Mouse (Mus musculus): Measurements from ENCODE around the gene Klf6.

Klf6 gene

DNA sequence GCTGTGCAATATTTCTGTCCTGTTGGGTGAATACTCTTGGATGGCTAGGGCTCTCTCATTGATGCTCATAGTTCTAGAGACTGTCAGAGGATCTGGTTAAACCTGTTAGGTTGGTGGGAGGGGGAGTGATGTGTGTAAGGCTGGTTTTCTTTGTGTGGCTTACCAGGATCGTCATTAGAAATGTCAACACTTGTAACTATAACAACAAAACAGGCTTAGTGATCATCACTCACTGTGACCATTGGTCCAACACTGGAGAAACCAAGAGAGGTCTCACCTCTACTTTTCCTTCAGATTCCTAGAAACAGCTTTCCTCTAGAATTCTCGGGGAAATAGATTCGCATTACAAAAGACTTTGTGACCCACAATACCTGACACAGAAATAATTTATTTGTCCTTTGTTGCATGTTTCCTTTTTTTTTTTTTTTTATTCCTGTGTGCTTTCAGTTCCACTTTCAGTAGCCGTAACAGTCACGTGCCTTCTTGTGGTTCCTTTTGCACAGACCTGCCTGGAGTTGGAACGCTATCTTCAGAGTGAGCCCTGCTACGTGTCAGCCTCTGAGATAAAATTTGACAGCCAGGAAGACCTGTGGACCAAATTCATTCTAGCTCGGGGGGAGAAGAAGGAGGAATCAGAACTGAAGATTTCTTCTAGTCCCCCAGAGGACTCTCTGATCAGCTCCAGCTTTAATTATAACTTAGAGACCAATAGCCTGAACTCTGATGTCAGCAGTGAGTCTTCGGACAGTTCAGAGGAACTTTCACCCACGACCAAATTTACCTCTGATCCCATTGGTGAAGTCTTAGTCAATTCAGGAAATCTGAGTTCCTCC, 3.2 kb downstream of the Klf6 start:
- DNase-seq, result no peak

DNA sequence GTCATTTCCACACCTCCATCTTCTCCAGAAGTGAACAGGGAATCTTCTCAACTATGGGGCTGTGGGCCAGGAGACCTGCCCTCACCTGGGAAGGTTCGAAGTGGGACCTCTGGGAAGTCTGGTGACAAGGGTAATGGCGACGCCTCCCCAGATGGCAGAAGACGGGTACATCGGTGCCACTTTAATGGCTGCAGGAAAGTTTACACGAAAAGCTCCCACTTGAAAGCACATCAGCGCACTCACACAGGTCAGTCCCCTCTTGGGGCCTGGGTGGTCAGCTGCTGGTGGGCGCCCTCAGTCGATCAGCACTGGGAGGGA, 3.8 kb downstream of the Klf6 start:
- no peak for DNase-seq

DNA sequence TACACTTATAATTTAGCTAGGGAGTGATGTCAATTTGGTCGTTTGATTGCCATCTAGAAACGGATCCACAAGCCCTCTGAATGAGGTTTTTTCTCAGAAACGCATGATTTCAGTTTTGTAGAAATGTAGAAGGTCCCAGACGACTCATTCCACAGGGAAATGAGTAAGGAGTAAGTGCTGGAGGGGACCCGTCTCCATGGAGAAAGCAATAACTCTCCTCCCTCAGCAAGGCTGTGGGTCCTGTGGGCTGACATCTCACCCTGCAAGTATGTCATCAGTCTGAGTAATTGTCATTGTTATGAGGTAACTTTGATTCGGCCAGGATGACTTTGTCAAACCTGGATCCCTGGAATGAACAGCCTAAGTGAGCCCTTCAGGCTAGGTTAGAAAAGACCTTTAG, 4.8 kb downstream of the Klf6 start:
- no peak for DNase-seq

DNA sequence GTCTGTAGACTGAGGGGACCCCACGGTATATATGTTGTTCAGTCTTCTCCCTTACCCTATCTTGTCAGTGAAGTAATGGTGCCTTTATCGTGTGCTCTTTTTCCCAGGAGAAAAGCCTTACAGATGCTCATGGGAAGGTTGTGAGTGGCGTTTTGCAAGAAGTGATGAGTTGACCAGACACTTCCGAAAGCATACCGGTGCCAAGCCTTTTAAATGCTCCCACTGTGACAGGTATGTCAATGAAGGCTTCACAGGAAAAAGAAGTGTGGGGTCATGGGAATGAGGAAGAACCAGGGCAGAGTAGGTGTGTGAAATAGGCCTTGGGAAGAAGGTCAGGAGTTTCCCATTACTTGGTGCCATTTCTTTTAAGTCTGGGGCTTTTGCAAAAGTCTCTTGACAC, 5.2 kb downstream of the Klf6 start:
- no peak for DNase-seq

DNA sequence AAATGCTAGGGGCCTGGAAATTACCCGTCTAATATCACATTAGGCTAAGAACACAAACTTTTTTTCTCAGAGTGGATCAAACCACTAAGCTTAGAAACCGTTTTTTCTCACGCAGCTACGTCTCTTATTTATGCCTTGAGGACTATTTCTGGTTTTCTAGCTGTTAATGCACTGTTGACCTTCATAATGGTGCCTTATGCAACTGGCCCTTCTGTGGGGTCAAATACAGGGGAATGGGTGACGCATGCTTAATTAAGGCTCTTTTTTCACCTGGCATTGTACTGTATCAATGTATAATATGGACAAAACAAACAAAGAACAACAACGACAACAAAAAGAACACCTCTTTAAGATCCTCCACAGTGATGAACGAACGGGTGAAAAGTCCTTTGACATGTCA, 7.1 kb downstream of the Klf6 start:
- no peak for DNase-seq

DNA sequence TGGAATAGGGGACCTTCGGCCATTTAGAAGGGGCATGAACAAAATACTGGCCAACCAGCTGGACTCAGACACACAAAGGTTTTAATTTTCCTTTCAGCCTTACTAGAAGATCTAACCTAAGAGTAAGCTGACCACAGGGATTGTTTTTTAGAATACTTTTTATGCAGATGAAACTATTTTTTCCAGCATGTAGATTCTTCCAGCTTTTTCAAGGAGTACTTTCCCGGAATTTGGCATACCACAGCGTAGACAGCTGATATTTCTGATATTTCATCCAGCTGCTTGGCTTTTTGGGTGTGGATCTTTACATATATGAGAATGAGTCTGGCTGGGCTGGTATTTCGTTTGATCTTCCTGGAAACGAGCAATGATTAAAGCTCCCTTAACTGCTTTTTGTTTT, 8.2 kb downstream of the Klf6 start:
- no peak for DNase-seq

DNA sequence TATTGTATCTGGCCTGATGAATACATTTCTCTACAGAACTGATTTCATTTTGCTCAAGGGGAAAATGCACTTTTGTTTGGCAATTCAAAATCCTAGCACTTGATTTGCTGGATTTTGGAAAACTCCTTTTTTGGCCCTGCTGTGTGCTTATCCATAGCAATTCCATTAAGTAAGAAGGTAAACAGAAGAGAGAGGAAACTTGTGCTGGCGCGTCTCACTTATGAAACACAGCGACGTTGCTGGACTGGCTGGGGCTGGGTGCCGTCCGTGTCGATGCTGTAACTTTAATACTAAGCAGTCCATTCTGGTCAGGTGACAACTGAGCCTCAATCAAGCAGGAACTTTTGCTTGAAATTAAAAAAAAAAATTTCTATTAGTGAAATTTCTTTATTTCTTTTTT, 8.6 kb downstream of the Klf6 start:
- DNase-seq, result no peak

DNA sequence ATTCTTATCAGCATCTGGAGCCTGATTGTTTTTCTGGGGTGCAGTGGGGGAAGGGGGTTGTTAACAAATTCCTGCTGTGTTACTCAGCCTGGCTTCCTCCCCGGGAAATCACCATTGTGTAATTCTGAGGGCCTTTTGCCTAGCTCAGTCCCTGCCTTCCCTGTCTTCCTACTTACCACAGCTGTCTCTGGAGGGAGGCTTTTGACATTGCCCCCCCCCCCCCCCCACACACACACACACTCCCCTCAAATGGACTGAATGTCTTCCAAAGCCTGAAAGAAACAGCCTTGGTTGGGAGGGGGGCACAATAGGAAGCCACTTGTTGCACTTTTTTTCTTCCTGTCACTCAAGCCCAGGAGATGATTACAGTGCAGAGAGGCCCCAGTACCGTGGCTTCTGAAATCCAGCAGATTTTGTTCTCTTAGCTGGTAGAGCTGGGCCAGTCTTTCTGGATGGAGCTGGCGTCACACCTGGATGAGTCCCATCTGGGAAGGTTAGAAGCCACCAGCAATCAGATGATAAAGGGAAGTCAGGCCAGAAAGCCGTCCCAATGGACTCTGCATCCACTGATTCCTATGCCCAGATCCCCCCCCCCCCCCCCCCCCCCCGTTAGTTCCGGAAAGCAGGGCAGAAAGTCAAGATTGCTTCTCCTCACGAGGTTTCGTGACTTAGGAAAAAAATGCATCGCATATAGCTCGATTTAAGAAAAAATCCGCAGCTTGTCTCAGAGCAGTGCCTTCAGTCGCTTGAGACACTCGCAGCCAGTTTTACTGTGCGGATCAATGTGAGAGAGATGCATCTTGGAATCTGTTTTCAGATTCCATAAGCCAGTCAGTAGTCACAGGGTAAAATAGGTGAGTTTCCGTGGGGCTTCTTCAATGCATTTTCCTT, 9.3 kb downstream of the Klf6 start:
- DNase-seq, result no peak

DNA sequence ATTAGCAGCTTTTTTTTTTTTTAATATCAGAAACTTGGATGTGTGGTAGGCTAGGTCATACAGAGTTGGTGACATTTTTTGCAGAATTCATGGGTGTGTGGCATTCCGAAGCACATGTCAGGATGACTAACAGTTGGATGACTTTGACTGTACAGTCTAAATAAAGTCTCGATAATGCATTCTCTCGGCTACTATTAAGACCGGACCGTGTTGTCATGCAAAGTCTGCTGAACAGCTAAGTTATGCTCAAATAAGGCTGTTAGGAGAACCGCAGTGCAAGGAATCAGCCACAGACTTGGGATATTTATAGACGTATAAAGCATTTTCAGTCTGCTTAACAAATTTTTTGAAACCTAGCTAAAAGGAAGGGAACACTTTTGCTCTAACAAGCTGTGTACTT, 10.1 kb downstream of the Klf6 start:
- no peak for DNase-seq

DNA sequence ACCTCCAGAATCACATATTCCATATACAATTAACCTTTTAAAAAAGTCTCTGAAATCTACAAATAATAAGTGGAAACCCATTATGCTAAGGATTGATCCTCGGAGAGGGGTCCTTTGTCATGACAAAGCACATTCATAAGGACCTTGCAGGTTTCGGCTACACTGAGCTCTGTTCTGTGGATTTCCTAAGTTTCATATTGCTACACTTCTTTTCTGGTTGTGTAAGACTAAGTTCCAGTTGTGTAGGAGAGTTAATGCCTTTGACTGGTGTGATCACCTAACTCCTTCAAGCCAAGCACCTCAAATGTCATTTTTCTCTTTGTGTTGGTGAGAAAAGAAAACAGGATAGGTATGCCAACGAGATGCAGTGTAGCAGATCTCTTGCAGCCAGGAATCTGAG, 12.4 kb downstream of the Klf6 start:
- no peak for DNase-seq

DNA sequence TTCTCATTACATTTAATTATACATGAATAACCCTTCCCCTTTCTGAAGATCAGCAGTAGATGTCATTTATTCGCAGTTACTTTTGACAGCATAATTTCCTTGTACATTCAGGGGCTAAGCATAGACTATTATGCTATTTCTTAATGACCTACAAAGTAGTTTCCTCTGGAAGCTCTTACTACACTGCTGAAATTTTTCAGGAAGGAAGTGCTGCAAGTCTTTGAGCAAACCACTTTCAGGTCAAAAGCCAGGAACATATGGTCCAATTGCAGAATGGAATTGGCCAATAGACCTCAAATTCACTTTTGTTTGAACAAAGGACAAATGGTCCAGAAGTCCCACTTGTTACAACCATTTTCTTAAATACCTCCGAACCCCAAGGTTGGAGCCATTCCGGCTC, 14.2 kb downstream of the Klf6 start:
- no peak for DNase-seq

DNA sequence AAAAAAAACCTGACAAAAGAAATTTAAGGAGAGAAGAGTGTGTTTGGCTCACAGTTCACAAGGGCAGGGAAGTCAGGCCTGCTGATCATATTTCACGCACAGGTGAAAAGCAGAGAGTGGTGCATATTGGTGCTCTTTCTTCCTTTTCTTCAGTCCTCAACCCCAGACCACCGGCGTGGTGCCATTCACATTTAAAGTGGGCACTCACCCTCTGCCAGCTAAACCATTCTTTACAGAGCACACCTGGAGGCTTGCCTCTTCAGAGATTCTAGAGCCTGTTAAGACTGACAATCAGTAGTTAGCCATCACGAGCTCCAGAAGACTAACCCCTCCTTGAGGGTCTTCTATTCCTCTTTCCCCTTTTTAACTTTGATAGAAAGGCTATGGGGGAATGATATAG, 17.5 kb downstream of the Klf6 start:
- no peak for DNase-seq

DNA sequence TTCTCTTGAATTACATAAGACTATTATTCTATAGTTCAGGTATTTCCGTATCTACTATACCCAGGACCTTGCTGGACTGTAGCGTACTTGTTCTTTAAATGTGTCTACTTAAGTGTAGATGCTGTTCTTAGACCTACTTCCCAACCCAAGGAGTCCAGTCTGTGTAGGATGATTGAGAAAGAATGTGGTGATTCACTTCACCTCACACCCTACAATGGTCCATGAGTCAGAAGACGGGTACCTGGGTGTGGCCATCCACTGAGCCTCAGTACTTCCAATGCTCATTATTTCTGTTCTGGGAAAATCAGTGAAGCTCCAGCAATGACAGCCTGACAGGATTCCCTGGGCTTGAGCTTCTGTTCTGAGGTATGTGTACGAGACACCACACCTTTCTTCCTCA, 25.5 kb downstream of the Klf6 start:
- DNase-seq, result no peak

DNA sequence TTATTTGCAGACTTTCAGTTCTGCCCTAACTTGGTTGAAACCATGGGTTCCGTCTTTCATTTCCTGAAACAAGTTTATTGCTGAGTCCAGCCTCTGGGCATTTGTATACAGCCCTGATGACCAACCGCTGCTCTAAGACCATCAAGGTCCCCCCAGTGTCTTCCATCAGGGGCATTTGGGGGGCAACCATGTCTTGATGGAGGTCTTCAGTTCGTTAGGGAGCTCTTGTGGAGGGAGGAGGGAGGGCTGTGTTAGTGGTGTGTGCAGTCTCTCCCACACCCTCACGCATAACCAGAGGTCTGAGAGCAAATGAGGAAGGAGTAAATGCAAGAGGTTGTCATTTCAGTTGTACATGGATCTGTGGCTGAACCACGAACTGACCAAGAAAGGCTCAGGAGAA, 26.9 kb downstream of the Klf6 start:
- no peak for DNase-seq

DNA sequence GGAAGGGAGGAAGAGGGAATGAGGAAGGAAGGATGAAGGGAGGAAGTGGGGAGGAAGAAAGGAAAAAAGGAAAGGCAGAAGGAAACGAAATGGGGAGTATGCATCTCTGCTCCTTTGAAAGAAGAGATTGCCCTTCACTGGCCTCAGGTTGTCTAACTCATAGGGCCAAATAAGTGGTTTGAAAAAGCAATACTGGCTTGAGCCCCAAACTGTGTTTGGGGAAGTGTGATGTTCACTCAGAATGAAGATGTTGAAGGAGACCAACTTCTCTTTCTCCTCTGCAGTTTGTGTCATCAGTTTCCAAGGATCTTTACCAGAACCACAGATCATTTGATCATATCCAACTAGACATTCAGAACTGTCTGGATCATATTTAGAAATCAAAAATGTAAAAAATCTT, 27.4 kb downstream of the Klf6 start:
- DNase-seq, result no peak

DNA sequence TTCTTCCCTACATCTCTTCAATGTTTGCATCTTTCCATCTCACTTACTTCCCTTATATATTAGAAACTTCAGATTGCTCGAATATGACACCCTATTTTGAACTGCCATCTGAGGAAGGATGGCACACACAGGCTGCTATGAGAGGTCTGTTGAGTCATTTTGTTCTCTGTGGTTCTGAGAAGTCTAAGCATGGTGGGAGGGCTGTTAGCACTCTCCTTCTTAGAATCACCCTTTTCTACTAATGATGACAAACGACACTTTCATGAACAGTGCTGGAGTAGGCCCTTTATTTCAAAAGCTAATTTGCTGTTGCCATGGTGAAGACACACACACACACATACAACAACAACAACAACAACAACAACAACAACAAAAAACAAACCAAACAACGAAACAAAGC, 28.8 kb downstream of the Klf6 start:
- no peak for DNase-seq

DNA sequence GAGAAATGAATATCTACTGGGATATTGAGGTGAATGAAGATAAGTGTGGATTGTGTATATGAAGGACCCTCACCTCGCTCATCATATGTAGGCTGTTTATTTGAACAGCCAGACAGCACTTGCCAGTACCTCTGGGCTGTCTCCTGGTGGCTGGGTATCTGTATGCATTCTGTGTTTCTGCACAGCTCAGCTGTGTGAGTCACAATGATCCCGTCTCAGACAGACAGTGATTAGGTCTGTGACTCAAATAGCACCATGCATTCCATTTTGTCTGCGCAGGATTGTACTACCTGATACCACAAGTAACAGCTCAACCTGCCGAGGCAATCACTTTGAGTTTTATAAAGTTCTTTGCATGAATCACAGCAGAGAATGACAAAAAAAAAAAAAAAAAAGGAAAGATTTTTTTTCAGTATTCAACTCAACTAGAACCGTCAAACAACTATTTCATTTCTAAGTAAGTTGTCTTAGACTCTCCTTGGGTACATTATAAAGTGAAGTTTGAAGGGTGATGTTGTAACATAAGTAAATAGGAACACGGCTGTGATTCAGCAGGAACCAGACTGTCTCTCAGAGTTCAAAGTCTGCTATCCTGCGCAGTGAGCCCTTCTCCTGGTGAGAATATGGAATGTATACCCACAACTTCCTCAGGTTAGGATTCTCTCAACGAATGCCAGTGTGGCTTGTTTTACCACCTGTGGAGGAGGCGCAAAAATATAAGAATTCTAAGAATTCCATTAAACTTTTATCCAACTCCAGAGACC, 31.6 kb downstream of the Klf6 start:
- no peak for DNase-seq

DNA sequence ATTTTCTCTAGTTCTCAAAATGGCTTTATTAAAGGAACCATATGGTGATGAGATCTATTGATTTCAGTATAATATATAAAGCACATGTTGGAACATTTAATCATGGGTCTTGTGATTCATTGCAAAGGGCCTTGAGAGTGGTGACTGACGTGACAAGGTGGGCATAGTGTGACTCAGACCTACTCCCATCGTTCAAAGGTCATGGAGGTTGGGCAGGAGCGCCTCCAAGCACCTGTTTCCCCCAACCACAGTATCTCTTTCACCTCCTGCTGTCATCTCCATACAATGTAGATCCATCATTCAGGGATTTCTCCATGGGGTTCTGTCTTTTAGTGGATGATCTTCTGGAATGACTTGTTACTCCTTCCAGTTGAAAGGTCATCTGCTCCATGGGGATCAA, 33.6 kb downstream of the Klf6 start:
- no peak for DNase-seq

DNA sequence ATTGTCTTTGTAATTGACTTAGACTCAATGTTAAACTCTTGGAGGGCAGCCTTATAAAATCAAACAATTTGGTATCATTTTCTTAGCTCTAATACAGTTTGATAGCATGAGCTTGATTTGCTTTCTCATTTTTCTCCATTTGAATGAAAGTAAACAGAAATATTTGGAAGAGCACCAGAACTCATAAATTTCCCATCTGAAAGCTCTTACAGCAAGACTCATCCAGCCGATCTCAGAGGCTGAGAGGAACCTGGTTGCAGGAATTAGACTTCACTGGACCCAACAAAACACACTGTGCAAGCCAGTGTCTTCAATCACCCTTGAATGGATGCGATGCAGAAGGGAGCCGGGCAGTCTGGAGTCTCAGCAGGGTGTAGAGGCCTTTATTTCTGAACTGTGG, 34.6 kb downstream of the Klf6 start:
- no peak for DNase-seq

DNA sequence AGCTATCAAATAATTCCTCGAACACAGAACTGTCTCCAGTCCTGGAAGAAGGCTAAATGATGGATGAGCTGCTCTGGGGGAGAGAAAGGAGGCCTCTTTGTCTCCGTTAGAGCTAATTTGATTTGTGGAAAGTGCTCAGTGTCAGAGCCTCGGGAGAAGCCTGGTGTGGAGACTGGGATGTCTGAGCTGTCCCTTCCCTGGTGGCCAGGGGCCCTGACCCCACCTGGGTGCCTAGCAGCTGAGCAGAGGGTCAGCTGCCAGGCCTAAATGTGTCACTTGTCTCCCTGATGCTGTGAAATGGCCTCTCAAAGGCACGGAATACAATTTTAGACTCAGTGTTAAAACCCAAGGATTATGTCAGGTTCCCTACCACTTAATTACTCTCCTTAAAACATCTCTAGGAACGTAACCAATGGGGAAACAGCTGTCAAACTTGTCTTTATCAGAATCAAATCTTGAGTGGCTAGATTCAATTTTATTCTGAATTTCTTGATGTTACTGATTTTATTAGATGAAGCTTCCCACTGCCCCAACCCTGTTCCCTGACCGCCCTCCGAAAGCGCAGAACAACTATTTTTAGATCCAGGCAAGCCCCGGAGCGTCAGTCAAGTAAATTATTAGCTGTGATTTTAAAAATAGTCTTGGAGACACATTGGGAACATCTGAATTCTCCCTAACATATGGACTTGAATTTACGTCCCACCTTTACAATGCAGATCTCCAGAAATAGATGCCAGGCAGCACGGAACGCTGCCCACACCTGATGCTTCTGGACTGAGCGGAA, 36.1 kb downstream of the Klf6 start:
- DNase-seq, result no peak

DNA sequence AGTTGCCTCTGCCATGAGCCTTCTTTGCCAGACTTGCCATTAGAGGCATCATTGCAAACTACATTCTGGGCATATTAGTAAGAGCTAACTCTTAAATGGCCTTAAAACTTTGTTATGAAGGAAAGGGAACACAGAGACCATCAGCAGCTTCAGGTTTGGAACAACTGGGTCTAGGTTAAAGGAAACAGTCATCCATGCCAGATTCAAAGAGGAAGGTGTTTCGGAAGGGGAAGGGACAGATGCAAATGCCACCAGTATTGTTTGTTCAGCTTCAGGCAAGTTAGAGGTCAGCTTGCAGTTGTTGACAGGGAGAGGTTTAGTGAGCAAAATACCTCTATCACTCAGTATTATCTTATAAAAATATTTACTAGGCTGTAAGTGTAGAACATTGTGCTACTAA, 37.7 kb downstream of the Klf6 start:
- no peak for DNase-seq

DNA sequence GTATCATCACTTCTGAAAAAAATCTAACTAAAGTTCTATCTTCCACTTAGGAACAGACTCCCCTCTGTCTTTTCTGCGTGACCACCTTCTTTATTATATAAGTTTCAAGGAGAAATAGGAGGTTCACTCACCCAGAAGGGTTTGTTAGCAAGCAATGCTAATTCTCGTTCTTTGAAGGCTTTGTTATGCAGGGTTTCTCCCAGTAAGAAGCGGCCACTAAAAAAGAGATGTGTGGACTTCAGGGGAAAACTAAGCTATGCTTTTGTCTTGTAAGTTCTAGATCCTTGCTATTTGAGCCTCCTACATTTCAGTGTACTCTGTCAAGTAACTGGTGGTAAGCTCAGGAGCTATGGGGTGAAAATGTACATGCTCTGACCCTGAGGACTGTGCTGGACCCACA, 38.4 kb downstream of the Klf6 start:
- DNase-seq, result no peak

DNA sequence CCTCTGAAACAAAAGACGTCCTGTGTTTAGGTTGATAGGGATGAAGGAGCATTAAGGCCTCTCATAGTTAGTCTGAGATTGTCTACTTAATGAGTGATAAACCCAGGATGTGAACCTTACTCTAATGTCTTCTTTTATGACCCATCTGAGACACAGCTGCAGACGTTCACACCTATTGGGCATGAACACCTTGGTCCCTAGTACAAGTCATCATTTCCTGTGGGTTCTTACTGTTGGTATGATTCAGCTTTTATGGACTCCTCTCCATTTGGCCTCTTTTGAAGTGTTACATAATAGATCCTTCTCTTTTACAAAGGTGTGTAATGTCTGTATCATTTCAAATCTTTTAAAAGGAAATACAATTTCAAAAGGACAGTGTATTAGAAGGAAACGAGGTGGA, 51.9 kb downstream of the Klf6 start:
- no peak for DNase-seq
